Mouse (Mus musculus): Measurements from ENCODE around the gene Syne2.

GRCm38 (mm10) chr12:75897793-75898192 lies 79.9 kb downstream of the Syne2 start:
- no peak for TF ChIP-seq CTCF (IDR thresholded peaks at IDR 0.05; ENCODE audit: low read depth, low read length)
- no peak for TF ChIP-seq POLR2A (IDR thresholded peaks at IDR 0.05; ENCODE audit: insufficient read depth, low read length)
- no peak for TF ChIP-seq EP300 (IDR thresholded peaks at IDR 0.05; ENCODE audit: insufficient read depth, low read depth, low read length)

Measured in ES-Bruce4 (cell line).